Mouse (Mus musculus) liver, embryonic 14.5 days (tissue): ENCODE data around the gene Bag3. TPM values are rescaled to one million over a fixed set of nuclear protein-coding genes. Genes with fewer than 3 reads are reported as not detected.
A peak's percentile ranks its signal among the peaks of the same experiment; 100 is the strongest.

ENCODE experiments used
- ATAC-seq: fragments of 200-750 bp; cut with Nextera tagmentation; 2 replicates; pipeline ENCODE4 v1.8.0; 2017; ENCODE audit warnings: moderate number of reproducible peaks, mild to moderate bottlenecking, moderate library complexity; ENCODE audit not compliant: insufficient read depth
- DNase-seq, 3 experiments: peaks; one replicate each; pipeline ENCODE4 v3.0.0-alpha.2; 2012 to 2013; ENCODE audit warnings: low read depth in 3 of 3, low spot score in 3 of 3
- H3K27ac ChIP-seq: fragments of 300-500 bp; sonication (generic); 2 replicates; pipeline ENCODE4 v1.5.1; 2014; ENCODE audit warnings: moderate library complexity, mild to moderate bottlenecking, control low read depth, inconsistent platforms
- H3K27me3 ChIP-seq: fragments of 300-500 bp; sonication (generic); 2 replicates; pipeline ENCODE4 v1.6.1; 2014; ENCODE audit warnings: mild to moderate bottlenecking, low read length, moderate library complexity; ENCODE audit not compliant: control insufficient read depth, insufficient read depth
- H3K36me3 ChIP-seq: fragments of 300-500 bp; sonication (generic); replicated peaks from 2 replicates; pipeline ENCODE4 v1.6.1; 2014; ENCODE audit warnings: low read depth; ENCODE audit not compliant: control insufficient read depth, insufficient read depth
- H3K4me1 ChIP-seq, 2 experiments: fragments of 200-500 bp in 1 of 2; fragments of 300-500 bp in 1 of 2; sonication (generic) in 1 of 2; replicated peaks; 2 replicates each; pipeline ENCODE4 v1.6.1; 2012 to 2014; ENCODE audit warnings: antibody characterized with exemption in 1 of 2, inconsistent platforms in 1 of 2, low read length in 1 of 2; ENCODE audit not compliant: control insufficient read depth in 2 of 2, insufficient read depth in 2 of 2
- H3K4me2 ChIP-seq: fragments of 300-500 bp; sonication (generic); 2 replicates; pipeline ENCODE4 v1.6.1; 2014; ENCODE audit warnings: low read depth, mild to moderate bottlenecking, control low read depth, moderate library complexity
- H3K4me3 ChIP-seq, 2 experiments: fragments of 200-500 bp in 1 of 2; fragments of 300-500 bp in 1 of 2; sonication (generic) in 1 of 2; 2 replicates each; pipeline ENCODE4 v1.5.1; 2012 to 2014; ENCODE audit warnings: low read depth in 2 of 2, low read length in 2 of 2, mild to moderate bottlenecking in 2 of 2, control low read depth in 1 of 2, inconsistent platforms in 1 of 2, moderate library complexity in 1 of 2; ENCODE audit not compliant: insufficient read depth in 1 of 2
- H3K9ac ChIP-seq: fragments of 300-500 bp; sonication (generic); replicated peaks from 2 replicates; pipeline ENCODE4 v1.6.1; 2014; ENCODE audit warnings: mild to moderate bottlenecking, control low read depth, moderate library complexity
- H3K9me3 ChIP-seq: fragments of 300-500 bp; sonication (generic); 2 replicates; pipeline ENCODE4 v1.6.1; 2016; ENCODE audit warnings: low read length, mixed read lengths; ENCODE audit not compliant: control insufficient read depth
- CTCF ChIP-seq: IDR thresholded peaks from 2 replicates; pipeline ENCODE4 v1.5.1; 2016; ENCODE audit warnings: antibody characterized with exemption, low read depth, control low read depth
- EP300 ChIP-seq: IDR thresholded peaks from 2 replicates; pipeline ENCODE4 v1.6.1; 2016; ENCODE audit warnings: antibody characterized with exemption, low read depth
- WGBS: fragments of 180-500 bp; shearing (Covaris S2); extraction: QIAGEN DNeasy Blood & Tissue Kit; methylation state at CpG from one replicate; pipeline ENCODE4 v1.1.7; 2014; ENCODE audit not compliant: insufficient replicate concordance; 5-methylcytosine and 5-hydroxymethylcytosine counted together
- polyA plus RNA-seq, 2 experiments: library from polyadenylated mRNA; depleted of rRNA in 1 of 2; stranded (reverse) in 1 of 2; unstranded in 1 of 2; fragments of >200 nt; fragmentation: Nextera tagmentation in 1 of 2; extraction: Ambion mirVana in 1 of 2; gene quantifications; 2 replicates each; pipeline versions ENCODE4 v1.2.1 to v1.2.3; 2012 to 2014

Bag3 gene
- polyA plus RNA-seq, 2 experiments = 2.7 to 3.0 TPM

DNA sequence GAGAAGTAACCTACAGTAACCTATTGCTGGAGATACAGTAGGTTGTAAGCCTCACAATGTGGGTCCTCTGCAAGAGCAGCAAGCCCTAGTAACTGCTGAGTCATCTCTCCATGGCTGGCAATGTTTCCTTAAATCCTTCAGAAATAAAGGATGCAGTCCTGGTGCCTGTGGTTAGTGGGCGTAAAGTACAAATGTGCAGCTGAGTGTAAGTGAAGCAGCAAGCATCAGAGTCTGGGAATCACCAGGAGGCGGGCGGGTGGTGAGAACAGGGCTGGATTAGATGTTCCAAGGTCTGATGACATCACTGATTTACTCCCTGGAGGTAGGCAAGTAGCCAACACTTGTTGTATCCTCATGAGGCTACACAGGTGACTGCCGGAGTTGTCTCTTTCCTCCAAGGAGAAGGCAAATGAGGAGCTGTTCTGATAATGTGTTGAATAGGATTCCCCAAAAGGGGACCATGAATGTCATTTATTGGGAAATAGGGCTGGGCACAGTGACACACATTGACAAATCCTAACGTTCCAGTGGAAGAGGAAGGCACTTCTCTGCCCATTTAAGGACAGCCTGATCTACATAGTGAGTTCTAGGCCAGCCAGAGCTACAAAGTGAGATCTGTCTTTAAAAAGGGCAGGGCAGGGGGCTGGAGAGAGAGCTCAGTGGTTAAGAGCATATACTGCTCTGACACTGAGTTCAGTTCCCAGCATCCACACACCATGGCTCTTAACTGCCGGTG, 60.0 kb downstream of the Bag3 start:
- WGBS = 71% methylated on average over 6 of the region's 6 CpGs

GRCm38 (mm10) chr7:128587334-128587933, 64.0 kb downstream of the Bag3 start:
- WGBS = 22% methylated on average over 4 of the region's 4 CpGs
- DNase-seq (no peak), ATAC-seq (peak; percentile 31; the same call in 1 of the 2 replicates)

More for the DNA sequence above, 60.0 kb downstream of the Bag3 start:
- DNase-seq = no peak
- TF ChIP-seq EP300 (no peak), CTCF (no peak)
- Histone ChIP-seq H3K4me2 (no peak overlapping the region), H3K27me3 (no peaks in the 10 kb centered on the region), H3K4me1 (peaks cover 9 to 26% of the 10 kb centered on the region in 2 experiments), H3K9me3 (no peaks in the 10 kb centered on the region), H3K4me3 (no peak overlapping the region), H3K27ac (no peak overlapping the region), H3K36me3 (no peaks in the 10 kb centered on the region), H3K9ac (no peak overlapping the region)
- ATAC-seq = no peak

DNA sequence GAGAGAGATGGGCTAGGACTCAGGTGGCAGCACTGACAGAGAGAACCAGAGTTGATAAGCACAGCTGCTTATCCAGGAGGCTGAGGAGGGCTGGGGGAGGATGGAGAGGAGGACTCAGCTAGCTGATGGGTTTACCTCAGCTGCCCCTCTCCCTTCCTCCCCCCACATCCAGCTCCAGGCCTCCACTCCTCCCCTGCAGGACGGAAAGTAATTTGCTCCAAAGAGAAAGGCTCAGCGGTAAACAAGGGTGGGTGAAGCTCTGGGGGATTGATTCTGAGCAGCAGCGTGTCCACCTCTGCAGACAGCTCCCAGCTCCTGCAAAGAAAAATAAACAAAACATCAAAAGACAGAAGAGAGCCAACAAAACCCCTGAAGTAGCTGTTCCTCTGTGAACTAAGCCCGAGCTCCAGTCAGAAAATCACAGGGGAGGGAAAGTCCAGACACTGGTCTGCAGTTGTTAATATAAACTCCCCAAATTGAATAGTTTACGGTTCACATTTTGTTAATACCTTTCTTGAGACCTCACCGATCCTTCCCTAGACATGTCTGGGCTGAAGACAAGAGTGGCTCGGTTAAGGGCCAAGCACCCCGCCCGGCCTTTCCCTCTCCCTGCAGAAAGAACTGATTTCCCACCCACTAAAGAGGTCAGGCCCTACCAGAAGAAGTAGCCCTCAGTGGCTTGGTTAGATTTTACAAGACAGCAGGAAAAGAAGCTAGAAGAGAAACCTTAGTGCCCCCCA, 68.1 kb downstream of the Bag3 start:
- H3K4me1 ChIP-seq = peaks cover 3 to 10% of the 10 kb centered on the region in 2 experiments; a peak in 3 of 4 replicates
- DNase-seq (no peak), ATAC-seq (no peak)
- no peak overlapping the region for H3K9ac ChIP-seq
- H3K27ac ChIP-seq = no peak overlapping the region
- no peak for TF ChIP-seq EP300
- TF ChIP-seq CTCF = no peak
- H3K9me3 ChIP-seq = no peaks in the 10 kb centered on the region
- H3K27me3 ChIP-seq = no peaks in the 10 kb centered on the region
- 33% methylated on average over 9 of the region's 9 CpGs for WGBS
- no peaks in the 10 kb centered on the region for H3K36me3 ChIP-seq
- no peak overlapping the region for H3K4me2 ChIP-seq
- no peak overlapping the region for H3K4me3 ChIP-seq

More at GRCm38 (mm10) chr7:128587334-128587933, 64.0 kb downstream of the Bag3 start:
- Histone ChIP-seq H3K9ac (no peak overlapping the region), H3K27ac (no peak overlapping the region), H3K4me2 (no peak overlapping the region), H3K4me1 (peaks cover 3 to 14% of the 10 kb centered on the region in 2 experiments; a peak in 3 of 4 replicates), H3K27me3 (no peaks in the 10 kb centered on the region), H3K9me3 (no peaks in the 10 kb centered on the region), H3K36me3 (no peaks in the 10 kb centered on the region), H3K4me3 (no peak overlapping the region)
- no peak for TF ChIP-seq EP300
- TF ChIP-seq CTCF = no peak

DNA sequence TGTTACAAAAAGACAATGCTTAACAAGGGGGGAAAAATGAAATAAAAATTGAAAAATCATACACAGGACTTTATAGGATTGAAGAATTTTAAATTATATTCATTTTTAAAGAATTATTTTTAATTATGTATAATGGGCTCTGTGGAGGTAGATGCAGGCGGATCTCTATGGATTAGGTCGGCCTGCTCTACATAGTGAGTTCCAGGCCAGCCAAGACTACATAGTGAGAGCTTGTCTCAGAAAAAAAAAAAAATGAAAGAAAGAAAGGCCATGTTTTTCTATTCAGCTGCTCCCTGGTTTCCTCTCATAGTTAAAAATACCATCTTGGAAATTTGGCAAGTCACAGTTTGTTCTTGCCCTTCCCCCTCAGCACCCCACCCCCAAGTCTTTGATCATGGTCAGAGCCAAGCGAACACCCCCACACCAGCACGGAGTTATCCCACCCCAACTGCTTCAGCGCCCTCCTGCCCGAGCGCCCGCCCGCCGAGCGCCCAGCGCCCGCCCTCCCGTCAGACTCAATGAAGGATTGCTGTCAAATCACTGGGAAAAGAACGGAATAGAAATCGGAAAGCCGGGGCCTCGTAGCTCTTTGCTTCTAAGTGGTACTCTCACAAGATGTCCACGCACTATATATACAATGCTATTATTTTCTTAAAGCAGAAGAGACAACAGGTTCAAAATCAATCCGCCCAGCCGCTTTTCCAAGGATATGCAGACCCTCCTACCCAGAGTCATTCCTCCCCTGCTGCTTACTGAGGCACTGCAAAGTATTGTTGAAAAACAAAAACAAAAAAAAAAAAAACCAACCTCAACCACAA, 68.9 kb downstream of the Bag3 start:
- no peak for TF ChIP-seq EP300
- TF ChIP-seq CTCF = no peak
- Histone ChIP-seq H3K36me3 (no peaks in the 10 kb centered on the region), H3K27me3 (no peaks in the 10 kb centered on the region), H3K4me3 (no peak overlapping the region; a peak in 1 of 4 replicates), H3K9me3 (no peaks in the 10 kb centered on the region), H3K27ac (no peak overlapping the region), H3K4me1 (peaks cover 3 to 10% of the 10 kb centered on the region in 2 experiments; a peak in 3 of 4 replicates), H3K4me2 (peak overlapping the region; percentile 42), H3K9ac (no peak overlapping the region)
- ATAC-seq (no peak), DNase-seq (no peak)
- WGBS = 17% methylated on average over 21 of the region's 21 CpGs
